Mouse (Mus musculus): Measurements from ENCODE around the gene Hebp2.
"Not testable (repeated sequence)": the region's sequence is repeated elsewhere in the genome, so short reads cannot be mapped to it uniquely, and the experiment has no call there.

The Hebp2 gene

GRCm38 (mm10) chr10:18545813-18546235 is at the start of gene Hebp2:
TSS of gene Hebp2 (minus strand) at chr10:18546076.
- DNase-seq, result peak; percentile 76

GRCm38 (mm10) chr10:18589455-18589854 is 43.6 kb upstream of the Hebp2 start:
- no peak for DNase-seq

DNA sequence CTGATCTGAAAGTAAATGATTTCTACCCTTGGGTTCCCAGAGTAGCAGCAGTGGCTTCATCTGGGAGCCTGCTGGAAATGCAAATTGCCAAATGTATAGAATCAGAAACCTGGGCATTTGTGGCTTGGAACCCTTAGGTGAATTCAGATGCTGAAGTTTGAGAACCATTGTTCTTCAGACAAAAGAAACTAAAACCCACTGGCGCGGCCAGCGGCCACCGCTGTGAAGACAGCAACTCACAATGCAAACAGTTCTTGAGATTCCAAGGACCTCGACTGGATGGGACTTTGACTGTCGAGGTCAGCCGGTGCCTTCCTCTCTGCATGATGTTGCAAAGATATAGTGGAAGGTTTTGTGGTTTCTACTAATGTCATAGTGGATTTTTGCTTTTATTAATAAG is 38.3 kb upstream of the Hebp2 start:
- no peak for DNase-seq

DNA sequence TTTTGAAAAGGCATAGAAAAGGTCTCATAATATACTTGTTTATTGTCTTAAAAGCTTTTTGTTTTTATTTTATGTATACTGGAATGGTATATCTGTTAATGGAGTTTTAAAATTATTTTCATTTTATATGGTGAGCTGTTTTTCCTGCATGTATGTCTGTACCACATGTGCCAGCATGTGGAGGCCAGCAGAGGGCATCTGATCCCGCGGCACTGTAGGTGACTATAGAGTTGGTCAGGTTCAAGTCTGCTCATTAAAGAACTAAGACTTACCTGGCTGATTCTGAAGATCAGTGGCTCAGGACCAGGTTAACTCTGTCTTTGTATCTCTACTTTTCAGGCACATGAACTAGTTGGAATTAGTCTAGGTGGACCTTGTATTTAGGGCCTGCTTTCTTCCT is 26.7 kb upstream of the Hebp2 start:
- no peak for DNase-seq

DNA sequence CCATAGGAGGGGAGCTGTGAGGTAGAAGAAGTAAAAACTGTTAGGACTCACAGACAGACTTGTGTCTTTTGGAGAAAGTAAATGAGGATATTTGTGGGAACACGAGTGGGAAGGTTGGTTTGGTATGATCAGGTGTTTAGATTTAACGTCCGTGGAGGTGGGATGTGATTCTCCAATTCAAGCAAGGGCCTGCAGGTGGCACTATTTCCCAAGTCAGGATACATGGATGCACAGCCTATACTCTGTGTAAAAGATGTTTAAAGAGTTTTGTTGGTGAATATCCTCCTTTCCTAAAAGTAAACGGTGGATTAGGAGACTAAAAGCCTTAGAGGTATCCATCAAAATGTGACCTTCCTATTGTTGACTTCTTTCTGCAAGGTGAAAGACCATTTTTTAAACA is 17.1 kb upstream of the Hebp2 start:
- DNase-seq, result peak; percentile 46

DNA sequence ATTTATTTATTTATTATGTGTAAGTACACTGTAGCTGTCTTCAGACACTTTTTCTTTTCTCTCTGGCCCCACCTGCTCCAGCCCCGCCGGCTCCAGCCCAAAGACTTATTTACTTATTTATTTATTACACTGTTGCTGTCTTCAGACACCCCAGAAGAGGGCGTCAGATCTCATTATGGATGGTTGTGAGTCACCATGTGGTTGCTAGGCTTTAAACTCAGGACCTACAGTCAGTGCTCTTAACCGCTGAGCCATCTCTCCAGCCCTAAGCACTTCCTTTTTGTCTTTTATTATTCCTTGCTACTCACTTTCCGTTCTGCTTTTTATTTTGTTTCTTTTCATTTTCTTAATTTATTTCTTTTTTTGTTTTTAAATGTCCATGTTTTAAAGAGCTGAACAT is 15.6 kb upstream of the Hebp2 start:
- no peak for DNase-seq

GRCm38 (mm10) chr10:18559076-18559475 is 13.2 kb upstream of the Hebp2 start:
- DNase-seq, result not testable (repeated sequence)

DNA sequence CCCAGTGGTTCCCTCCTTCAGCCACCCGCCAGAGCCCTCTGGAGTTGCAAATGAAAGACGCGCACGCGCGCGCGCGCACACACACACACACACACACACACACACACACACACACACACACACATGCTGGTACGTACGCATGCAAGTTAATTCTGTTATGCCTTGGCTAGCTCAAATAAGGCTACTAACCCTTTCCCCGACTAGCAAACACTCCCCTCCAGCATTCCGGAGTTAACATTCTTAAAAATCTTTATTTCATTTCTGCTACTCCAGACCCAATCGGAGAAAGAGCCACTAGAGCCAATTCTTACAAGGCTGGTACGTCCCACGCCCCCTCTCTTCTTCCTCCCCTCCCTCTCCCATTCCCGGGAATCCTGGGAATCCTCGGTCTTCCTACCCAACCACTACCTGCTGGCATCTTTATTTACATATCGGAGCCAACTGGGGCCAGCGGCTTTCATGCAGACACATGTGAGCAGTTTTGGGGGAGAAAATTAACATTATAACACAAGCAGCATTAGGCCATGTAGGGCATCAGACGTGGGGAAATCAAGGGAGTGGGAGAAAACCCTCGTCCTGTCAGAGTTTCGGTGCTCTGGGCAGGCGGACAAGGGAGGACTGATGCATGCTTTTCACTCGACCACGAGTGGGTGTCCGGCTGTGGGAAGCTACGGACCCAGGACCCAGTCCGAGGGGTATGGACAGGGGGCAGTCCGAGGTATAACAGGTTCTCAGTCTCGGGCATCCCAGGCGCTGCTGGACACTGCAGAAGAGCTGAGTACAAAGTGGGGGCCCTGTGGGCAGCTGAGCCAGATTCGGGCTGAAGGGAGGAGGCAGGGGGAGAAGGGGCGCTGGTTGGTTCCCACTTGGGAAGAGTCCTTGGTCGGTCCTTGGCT is 3.7 kb upstream of the Hebp2 start:
- peak; percentile 9 for DNase-seq

- no peak for DNase-seq
These were observed 1.5 kb upstream of the Hebp2 start for GRCm38 (mm10) chr10:18547381-18547780.

DNA sequence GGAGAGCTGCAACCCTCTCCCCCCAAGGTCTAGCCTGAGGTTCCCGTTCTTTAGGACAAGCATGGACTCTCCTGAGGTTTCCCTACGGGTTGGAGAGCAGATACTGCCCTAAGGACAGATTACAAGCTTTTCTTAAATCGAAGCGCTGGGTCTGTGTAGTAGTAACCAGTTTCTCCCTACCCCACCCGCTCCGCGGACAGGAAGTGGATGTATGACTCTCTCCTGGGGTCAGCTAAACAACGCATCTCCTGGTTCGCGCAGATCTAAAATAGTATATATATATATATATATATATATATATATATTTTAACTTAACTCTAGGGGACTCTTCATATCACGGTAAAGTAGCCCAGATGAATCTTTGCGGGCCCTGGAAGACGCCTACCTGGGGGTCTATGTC is 567 bp downstream of the Hebp2 start:
- peak; percentile 13 for DNase-seq

- DNase-seq, result no peak
These were observed 9.0 kb downstream of the Hebp2 start for GRCm38 (mm10) chr10:18536889-18537288.

- no peak for DNase-seq
These were observed 13.6 kb downstream of the Hebp2 start for GRCm38 (mm10) chr10:18532293-18532692.

GRCm38 (mm10) chr10:18530161-18530560 is 15.7 kb downstream of the Hebp2 start:
- no peak for DNase-seq

DNA sequence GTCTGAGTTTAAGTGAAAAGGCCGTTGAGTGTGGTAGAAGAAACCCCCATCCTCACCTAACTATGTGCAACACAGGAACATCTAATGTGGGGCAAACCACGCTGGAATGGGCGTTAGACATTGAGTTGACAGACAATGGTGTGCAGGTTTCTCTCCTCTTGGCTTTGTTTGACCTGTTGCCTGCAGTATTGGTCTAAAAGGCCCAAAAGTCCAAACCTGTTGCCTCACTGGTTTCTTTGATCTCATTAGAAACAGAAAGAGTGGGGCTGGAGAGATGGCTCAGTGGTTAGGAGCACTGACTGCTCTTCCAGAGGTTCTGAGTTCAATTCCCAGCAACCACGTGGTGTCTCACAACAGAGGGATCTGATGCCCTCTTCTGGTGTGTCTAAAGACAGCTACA is 16.7 kb downstream of the Hebp2 start:
- DNase-seq, result no peak

DNA sequence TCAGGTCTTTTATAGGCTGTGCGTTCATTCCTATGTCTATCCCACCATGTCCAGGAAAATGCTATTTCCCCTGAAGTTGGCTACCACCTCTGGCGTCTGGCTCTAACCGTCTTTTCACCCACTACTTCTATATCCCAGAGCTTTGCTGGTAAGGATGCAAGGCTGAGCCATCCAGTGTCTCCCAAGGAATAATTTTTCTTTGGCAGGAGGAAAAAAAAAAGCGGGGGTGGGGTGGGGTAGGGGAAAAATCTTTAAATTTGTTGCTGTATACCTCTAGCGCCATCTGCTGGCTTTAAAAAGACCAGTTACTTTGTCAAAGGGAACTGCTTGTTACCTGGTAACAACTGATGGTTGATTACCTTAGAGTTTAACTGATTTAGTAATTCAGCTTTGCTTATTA is 17.4 kb downstream of the Hebp2 start:
- DNase-seq, result peak; percentile 64

- DNase-seq, result peak; percentile 13
These were observed 18.1 kb downstream of the Hebp2 start for GRCm38 (mm10) chr10:18527766-18528165.

DNA sequence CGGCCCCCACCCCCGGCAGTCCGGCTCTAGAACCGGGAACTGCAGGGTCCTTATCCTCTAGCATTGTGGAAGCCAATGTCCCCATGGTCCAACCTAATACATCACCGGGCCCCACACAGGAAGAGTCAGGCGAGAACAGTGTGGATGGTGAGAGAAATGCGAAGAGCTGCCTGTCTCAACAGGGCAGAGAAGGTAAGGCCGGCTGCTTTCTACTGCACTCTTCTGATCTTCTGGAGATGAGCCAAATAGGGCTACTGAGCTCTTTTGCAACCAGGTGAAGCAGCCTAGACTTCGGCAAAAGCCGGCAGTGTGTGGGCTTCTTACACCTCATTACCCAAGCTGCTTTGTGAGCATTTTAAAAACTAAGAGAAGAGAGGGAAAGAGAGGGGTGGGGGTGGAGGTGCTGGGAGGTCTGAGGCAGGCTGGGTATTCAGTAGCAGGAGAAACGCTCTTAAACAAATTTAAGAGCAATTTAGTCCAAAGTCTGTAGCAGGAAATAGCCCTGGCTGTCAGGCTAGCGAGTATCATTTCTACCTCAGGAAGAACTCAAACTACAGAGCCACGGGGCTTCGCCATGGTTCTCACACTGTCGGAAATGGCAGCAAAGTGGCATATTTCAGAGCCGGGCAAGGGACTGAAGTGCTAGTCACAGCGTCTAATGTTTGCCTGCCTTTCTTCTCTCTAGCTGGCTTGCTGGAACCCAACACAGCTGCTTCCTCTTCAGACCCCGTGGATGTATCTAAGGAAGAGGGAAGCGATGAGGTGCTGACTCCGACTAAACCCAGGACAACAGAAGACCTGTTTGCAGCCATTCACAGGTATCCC is 18.8 kb downstream of the Hebp2 start:
- DNase-seq, result peak; percentile 3

GRCm38 (mm10) chr10:18526184-18526850 is 19.6 kb downstream of the Hebp2 start:
- peak; percentile 16 for DNase-seq

GRCm38 (mm10) chr10:18525726-18526125 is 20.1 kb downstream of the Hebp2 start:
- DNase-seq, result peak; percentile 6

GRCm38 (mm10) chr10:18525311-18525710 is 20.6 kb downstream of the Hebp2 start:
- DNase-seq, result no peak

DNA sequence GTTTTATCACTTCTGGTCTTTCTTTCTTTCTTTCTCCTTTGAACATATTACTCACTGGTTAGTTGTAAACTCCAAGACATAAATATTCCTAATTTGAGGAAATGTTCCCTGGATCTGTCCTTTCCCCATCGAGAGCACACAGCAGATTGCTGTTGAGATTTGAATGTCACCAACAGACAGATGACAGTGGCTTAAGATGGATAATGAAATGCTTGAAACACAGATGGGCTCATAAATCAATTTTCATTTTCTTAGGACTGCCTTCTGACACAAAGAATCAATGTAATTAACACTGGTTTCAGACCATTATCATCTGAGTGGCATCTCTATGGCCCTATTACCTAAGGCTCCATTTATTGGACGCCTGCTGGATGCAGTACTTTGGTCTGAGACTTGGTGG is 23.3 kb downstream of the Hebp2 start:
- DNase-seq, result no peak

DNA sequence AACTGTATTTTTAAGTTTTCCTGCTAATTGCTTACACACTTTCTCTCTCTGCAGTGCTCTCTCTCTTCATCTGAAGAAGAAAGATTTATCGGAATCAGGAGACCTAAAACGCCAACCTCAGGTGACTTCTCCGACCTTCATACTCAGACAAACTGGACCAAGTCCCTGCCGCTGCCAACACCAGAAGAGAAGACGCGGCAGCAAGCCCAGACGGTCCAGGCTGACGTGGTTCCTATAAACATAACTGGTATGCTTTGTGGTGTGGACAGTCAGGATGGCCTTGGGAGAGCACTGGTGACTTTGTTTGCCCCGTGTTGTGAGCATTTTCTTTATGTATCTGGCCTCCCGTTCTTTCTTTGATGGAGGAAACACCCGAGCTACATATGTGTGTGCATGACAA is 34.4 kb downstream of the Hebp2 start:
- no peak for DNase-seq

DNA sequence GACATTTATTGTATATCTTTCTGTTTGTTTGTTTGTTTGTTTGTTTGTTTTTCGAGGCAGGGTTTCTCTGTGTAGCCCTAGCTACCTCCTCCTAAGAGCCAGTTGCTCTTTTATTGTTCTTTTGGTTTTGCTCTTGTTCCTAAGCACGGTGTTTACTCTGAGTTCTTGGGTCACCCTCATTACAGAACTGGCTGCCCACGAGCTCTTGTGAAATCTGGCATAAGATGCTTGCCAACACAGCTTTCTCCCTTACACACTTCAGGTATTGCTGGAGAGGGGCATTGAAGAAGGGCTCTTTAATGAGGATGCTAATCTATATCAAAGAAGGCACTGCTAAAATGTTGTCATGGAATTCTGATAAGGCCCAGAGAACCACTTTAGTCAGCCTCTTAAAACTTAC is 35.2 kb downstream of the Hebp2 start:
- DNase-seq, result peak; percentile 5

Data from lung, postnatal 10 days (tissue).